Mouse (Mus musculus) thymus, postnatal 14 days (tissue): ENCODE measurements around the gene Chil4.

Experiments
- DNase-seq: peaks from one replicate; pipeline ENCODE4 v3.0.0; 2021

Chil4 gene

GRCm38 (mm10) chr3:106167464-106167863, 51.8 kb downstream of the Chil4 start, which contains the start of gene Chil3:
TSS of gene Chil3 (minus strand) at chr3:106167564.
- no peak for DNase-seq

GRCm38 (mm10) chr3:106154413-106154812, 64.9 kb downstream of the Chil4 start:
- DNase-seq: no peak
